Mouse (Mus musculus) myocyte (in vitro differentiated cells): ENCODE data around the gene Cap1. TPM values are rescaled to one million over a fixed set of nuclear protein-coding genes. Genes with fewer than 3 reads are reported as not detected.

Source experiments
- H3K27me3 ChIP-seq: one replicate; pipeline ENCODE4 v1.6.1; 2011; ENCODE audit not compliant: control insufficient read depth, insufficient read depth, insufficient read length
- H3K36me3 ChIP-seq: one replicate; pipeline ENCODE4 v1.6.1; 2011; ENCODE audit not compliant: control insufficient read depth, insufficient read depth
- H3K4me2 ChIP-seq: one replicate; pipeline ENCODE4 v1.6.1; 2011; ENCODE audit warnings: low read depth, control low read depth
- H3K4me3 ChIP-seq: one replicate; pipeline ENCODE4 v1.5.1; 2011; ENCODE audit warnings: mild to moderate bottlenecking, control low read depth, moderate library complexity
- H3K79me2 ChIP-seq: one replicate; pipeline ENCODE4 v1.6.1; 2011; ENCODE audit not compliant: control insufficient read depth, insufficient read depth
- H3ac ChIP-seq: one replicate; pipeline ENCODE4 v1.6.1; 2011; ENCODE audit not compliant: control insufficient read depth, insufficient read length
- CEBPB ChIP-seq: IDR thresholded peaks from 2 replicates; pipeline ENCODE4 v1.6.1; 2011; ENCODE audit warnings: mild to moderate bottlenecking, moderate library complexity; ENCODE audit not compliant: poor library complexity, insufficient read depth, severe bottlenecking
- E2F4 ChIP-seq: IDR thresholded peaks from one replicate; pipeline ENCODE4 v1.6.1; 2011; ENCODE audit warnings: mild to moderate bottlenecking, control low read depth, moderate library complexity; ENCODE audit not compliant: insufficient read depth
- MAX ChIP-seq: IDR thresholded peaks from one replicate; pipeline ENCODE4 v1.6.1; 2011; ENCODE audit warnings: low read depth, mild to moderate bottlenecking, control low read depth
- MYOD1 ChIP-seq, 3 experiments: IDR thresholded peaks; one replicate each; pipeline ENCODE4 v1.6.1; 2011; ENCODE audit warnings: control low read depth in 2 of 3, low read depth in 2 of 3, mild to moderate bottlenecking in 2 of 3, moderate library complexity in 1 of 3; ENCODE audit not compliant: insufficient read length in 2 of 3, control insufficient read depth in 1 of 3
- MYOG ChIP-seq, 3 experiments: IDR thresholded peaks; one replicate each; pipeline ENCODE4 v1.6.1; 2011; ENCODE audit warnings: control low read depth in 2 of 3, low read depth in 2 of 3, mild to moderate bottlenecking in 2 of 3; ENCODE audit not compliant: insufficient read length in 2 of 3, control insufficient read depth in 1 of 3, insufficient read depth in 1 of 3
- POLR2A ChIP-seq: IDR thresholded peaks from one replicate; pipeline ENCODE4 v1.6.1; 2011; ENCODE audit warnings: low read depth, mild to moderate bottlenecking, control low read depth, moderate library complexity; ENCODE audit not compliant: insufficient read length
- POLR2AphosphoS2 ChIP-seq: IDR thresholded peaks from one replicate; pipeline ENCODE4 v1.6.1; 2011; ENCODE audit warnings: low read depth, control low read depth; ENCODE audit not compliant: insufficient read length
- REST ChIP-seq: IDR thresholded peaks from one replicate; pipeline ENCODE4 v1.6.1; 2011; ENCODE audit warnings: mild to moderate bottlenecking, control low read depth, moderate library complexity; ENCODE audit not compliant: insufficient read depth, insufficient read length
- SRF ChIP-seq: IDR thresholded peaks from one replicate; pipeline ENCODE4 v1.6.1; 2011; ENCODE audit warnings: low read depth; ENCODE audit not compliant: control insufficient read depth, insufficient read length
- TCF12 ChIP-seq: IDR thresholded peaks from one replicate; pipeline ENCODE4 v1.6.1; 2011; ENCODE audit warnings: mild to moderate bottlenecking, control low read depth; ENCODE audit not compliant: poor library complexity, insufficient read depth, severe bottlenecking
- TCF3 ChIP-seq: IDR thresholded peaks from one replicate; pipeline ENCODE4 v1.6.1; 2011; ENCODE audit warnings: low read depth, control low read depth; ENCODE audit not compliant: insufficient read length
- USF1 ChIP-seq: IDR thresholded peaks from one replicate; pipeline ENCODE4 v1.6.1; 2011; ENCODE audit warnings: low read depth, mild to moderate bottlenecking, control low read depth, moderate library complexity
- polyA plus RNA-seq: library from polyadenylated mRNA; unstranded; fragments of >200 nt; fragmentation: generic; extraction: Trizol; gene quantifications from one replicate; pipeline ENCODE4 v1.2.1, GENCODE M21; 2012; ENCODE audit warnings: missing spikeins

The Cap1 gene
- polyA plus RNA-seq, 1 experiment = 167 TPM

DNA sequence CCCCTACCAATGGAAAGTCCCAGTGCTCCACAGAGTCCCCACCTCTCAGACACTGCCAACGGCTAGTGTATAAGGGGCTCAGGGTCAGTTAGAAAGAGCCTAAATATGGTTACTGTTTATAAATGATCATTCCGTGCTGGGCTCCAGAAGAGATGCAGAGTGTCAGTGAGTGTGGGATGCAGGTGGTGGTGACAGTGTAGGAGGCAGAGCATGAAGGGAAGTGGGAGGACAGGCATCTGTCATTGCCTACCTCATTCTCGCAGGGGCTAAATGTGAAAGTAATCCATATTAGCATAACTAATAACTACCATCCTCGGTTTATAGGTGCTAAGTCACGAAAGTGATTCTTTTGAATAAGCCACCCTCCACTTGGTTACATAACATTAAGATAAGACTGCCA is 15.1 kb downstream of the Cap1 start:
- TF ChIP-seq TCF12 (no peak), POLR2A (no peak), POLR2AphosphoS2 (no peak), MYOG (IDR thresholded peaks at IDR 0.05; ENCODE audit: control insufficient read depth in 1 of 3, insufficient read depth in 1 of 3, insufficient read length in 2 of 3, low read depth in 2 of 3) (no peak), MYOD1 (IDR thresholded peaks at IDR 0.05; ENCODE audit: control insufficient read depth in 1 of 3, insufficient read length in 2 of 3, low read depth in 2 of 3) (no peak), CEBPB (no peak), E2F4 (no peak), MAX (no peak), USF1 (no peak), TCF3 (no peak), REST (no peak), SRF (no peak)
- Histone ChIP-seq H3K79me2 (peaks cover 35% of the 10 kb centered on the region), H3K4me3 (no peak overlapping the region), H3K36me3 (peaks cover 38% of the 10 kb centered on the region), H3K4me2 (no peak overlapping the region), H3K27me3 (no peaks in the 10 kb centered on the region), H3ac (no peak overlapping the region)

DNA sequence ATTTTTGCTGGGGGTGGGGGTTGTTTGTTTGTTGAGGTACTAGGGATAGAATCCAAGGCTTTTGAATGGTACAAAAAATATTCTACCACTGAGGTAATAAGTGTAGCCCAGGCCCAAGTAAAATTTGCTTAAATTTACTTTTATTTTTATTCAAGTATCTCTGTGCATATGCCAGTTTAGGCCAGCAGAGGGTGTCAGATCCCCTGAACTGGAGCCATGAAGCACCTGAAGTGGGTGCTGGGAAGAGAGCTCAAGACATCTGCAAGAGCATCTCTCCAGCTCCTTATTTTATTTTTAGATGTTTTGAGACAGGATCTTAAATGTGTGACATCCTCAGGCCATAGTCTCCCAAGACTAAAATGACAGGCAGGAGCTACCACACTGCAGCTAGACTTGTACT is 15.8 kb downstream of the Cap1 start:
- peaks cover 28% of the 10 kb centered on the region for H3K79me2 ChIP-seq
- H3K4me3 ChIP-seq = no peak overlapping the region
- no peak overlapping the region for H3K4me2 ChIP-seq
- no peak for TF ChIP-seq CEBPB
- no peak for TF ChIP-seq USF1
- no peak for TF ChIP-seq POLR2A
- no peak for TF ChIP-seq POLR2AphosphoS2
- TF ChIP-seq MAX = no peak
- H3K36me3 ChIP-seq = peaks cover 45% of the 10 kb centered on the region
- no peak overlapping the region for H3ac ChIP-seq
- H3K27me3 ChIP-seq = no peaks in the 10 kb centered on the region

DNA sequence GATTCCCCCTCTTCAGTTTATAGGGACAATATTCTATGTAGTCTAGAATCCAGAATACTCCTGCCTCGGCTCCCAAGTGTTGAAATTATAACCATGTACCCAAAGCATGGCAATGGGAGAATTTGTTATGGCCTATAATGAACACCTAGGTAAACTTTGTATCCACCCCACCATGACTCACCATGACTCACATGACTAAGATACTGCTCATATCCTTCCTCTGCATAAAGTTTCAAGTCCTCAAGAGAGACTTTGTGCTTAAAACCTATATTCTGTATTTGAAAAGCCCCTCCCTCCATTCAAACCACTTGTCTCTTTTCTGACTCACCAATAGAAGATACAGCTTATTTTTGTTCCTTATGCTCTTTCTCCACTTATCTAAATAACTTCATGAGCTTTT is 17.8 kb downstream of the Cap1 start:
- H3K4me2 ChIP-seq = no peak overlapping the region
- H3K79me2 ChIP-seq = peaks cover 8% of the 10 kb centered on the region
- TF ChIP-seq POLR2A = no peak
- no peak for TF ChIP-seq POLR2AphosphoS2
- TF ChIP-seq TCF12 = no peak
- no peak for TF ChIP-seq REST
- no peak overlapping the region for H3K4me3 ChIP-seq
- H3ac ChIP-seq = no peak overlapping the region
- H3K27me3 ChIP-seq = no peaks in the 10 kb centered on the region
- peaks cover 64% of the 10 kb centered on the region for H3K36me3 ChIP-seq

DNA sequence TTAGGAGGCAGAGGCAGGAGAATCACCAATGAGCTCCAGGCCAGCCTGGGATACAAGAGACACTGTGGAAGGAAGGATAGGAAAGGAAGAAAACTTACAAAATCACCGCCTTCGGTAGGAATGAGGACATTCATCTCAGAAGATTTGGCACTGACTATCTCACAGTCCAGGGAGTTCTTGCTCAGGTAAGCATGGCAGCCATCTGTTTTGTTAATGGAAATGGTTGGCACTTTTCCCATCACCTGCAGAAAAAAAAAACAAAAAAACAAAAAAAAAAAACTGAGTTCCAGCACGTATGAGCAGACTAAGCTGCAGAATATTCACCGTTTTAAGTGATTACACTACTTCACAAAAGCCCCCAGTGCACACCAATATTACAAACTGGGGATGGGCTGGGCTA is 24.0 kb downstream of the Cap1 start:
- TF ChIP-seq CEBPB = no peak
- TF ChIP-seq MYOG (IDR thresholded peaks at IDR 0.05; ENCODE audit: control insufficient read depth in 1 of 3, insufficient read depth in 1 of 3, insufficient read length in 2 of 3, low read depth in 2 of 3) = no peak
- no peak for TF ChIP-seq MYOD1 (IDR thresholded peaks at IDR 0.05; ENCODE audit: control insufficient read depth in 1 of 3, insufficient read length in 2 of 3, low read depth in 2 of 3)
- TF ChIP-seq POLR2AphosphoS2 = no peak
- TF ChIP-seq USF1 = no peak
- TF ChIP-seq TCF12 = no peak
- TF ChIP-seq MAX = no peak
- no peak for TF ChIP-seq TCF3
- TF ChIP-seq E2F4 = no peak
- no peak for TF ChIP-seq REST
- no peak for TF ChIP-seq SRF
- TF ChIP-seq POLR2A = no peak
- no peak overlapping the region for H3ac ChIP-seq
- no peak overlapping the region for H3K4me2 ChIP-seq
- H3K4me3 ChIP-seq = no peak overlapping the region
- H3K27me3 ChIP-seq = no peaks in the 10 kb centered on the region
- no peaks in the 10 kb centered on the region for H3K79me2 ChIP-seq
- peaks cover 79% of the 10 kb centered on the region for H3K36me3 ChIP-seq

DNA sequence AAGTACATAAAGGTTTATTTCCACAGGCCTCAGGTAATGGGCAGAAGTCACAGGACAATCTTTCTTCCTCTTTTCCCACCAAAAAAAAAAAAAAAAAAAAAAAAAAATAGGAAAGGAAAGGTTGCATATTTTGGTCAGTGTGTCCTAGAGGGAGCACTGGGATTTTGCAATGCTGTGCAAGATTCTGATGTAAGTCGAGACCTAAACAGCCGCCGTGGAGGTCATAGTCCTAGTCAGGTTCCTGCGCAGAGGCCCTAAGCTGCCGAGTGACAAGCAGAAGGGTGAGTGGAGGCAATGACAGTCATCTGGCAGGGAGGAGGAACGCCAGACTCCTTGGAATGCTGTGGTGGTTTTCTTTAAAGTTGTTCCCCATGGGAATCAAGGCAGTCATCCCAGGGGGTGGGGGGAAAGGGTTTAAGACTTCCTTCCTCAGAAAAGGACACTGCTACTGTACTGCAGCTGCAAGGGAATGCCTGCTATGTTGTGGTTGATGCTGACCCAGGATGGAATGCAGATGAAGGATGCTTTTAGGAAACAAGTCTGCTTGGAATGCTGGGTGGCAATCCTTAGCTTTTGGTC is 26.7 kb downstream of the Cap1 start:
- TF ChIP-seq MYOG (IDR thresholded peaks at IDR 0.05; ENCODE audit: control insufficient read depth in 1 of 3, insufficient read depth in 1 of 3, insufficient read length in 2 of 3, low read depth in 2 of 3) (peak in 1 of 3 experiments; percentile 6), MAX (peak; percentile 55), POLR2AphosphoS2 (peak; percentile 67), SRF (no peak), REST (no peak), USF1 (no peak), TCF12 (no peak), MYOD1 (IDR thresholded peaks at IDR 0.05; ENCODE audit: control insufficient read depth in 1 of 3, insufficient read length in 2 of 3, low read depth in 2 of 3) (no peak), CEBPB (peak; percentile 91), POLR2A (peak; percentile 27), E2F4 (no peak), TCF3 (no peak)
- Histone ChIP-seq H3K79me2 (no peaks in the 10 kb centered on the region), H3ac (no peak overlapping the region), H3K4me2 (peak overlapping the region; percentile 14), H3K4me3 (no peak overlapping the region), H3K27me3 (no peaks in the 10 kb centered on the region), H3K36me3 (peaks cover 76% of the 10 kb centered on the region)
